Mouse (Mus musculus): ENCODE measurements around the gene Slc35f2. TPM values are rescaled to one million over a fixed set of nuclear protein-coding genes. Genes with fewer than 3 reads are reported as not detected.

Gene Slc35f2
- polyA plus RNA-seq, 1 experiment from 2014 or later, result 0.68 TPM

Other genes starting within 250 kb of the Slc35f2 start
- gene Atm, start 234.8 kb upstream of the Slc35f2 start, polyA plus RNA-seq (2015; fragmentation: Nextera tagmentation; extraction: Ambion mirVana), result 6.0 and 7.8 TPM in 2 replicates
- gene Npat, start 234.5 kb upstream of the Slc35f2 start, polyA plus RNA-seq (2015; fragmentation: Nextera tagmentation; extraction: Ambion mirVana), result 11.9 and 12.4 TPM in 2 replicates
- gene Acat1, start 161.2 kb upstream of the Slc35f2 start, polyA plus RNA-seq (2015; fragmentation: Nextera tagmentation; extraction: Ambion mirVana), result 172 and 183 TPM in 2 replicates
- gene Cul5, start 101.5 kb upstream of the Slc35f2 start, polyA plus RNA-seq (2015; fragmentation: Nextera tagmentation; extraction: Ambion mirVana), result 21.4 and 26.2 TPM in 2 replicates
- 0.36 TPM in 2 replicates for gene Rab39, start 65.3 kb upstream of the Slc35f2 start, polyA plus RNA-seq (2015; fragmentation: Nextera tagmentation; extraction: Ambion mirVana)
- 34.7 and 41.9 TPM in 2 replicates for gene Sln, start 78.6 kb downstream of the Slc35f2 start, polyA plus RNA-seq (2015; fragmentation: Nextera tagmentation; extraction: Ambion mirVana)
- gene Elmod1, start 203.8 kb downstream of the Slc35f2 start, polyA plus RNA-seq (2015; fragmentation: Nextera tagmentation; extraction: Ambion mirVana), result not detected in 2 replicates